Mouse (Mus musculus): Measurements from ENCODE around the gene Spata25.

GRCm38 (mm10) chr2:164850061-164850460, 21.7 kb upstream of the Spata25 start:
- no peak for TF ChIP-seq POLR2A (IDR thresholded peaks at IDR 0.05; ENCODE audit: insufficient read length, low read depth)
- peak in 1 of 3 experiments; percentile 33 for TF ChIP-seq MYOG (IDR thresholded peaks at IDR 0.05; ENCODE audit: control insufficient read depth in 1 of 3, insufficient read depth in 1 of 3, insufficient read length in 2 of 3, low read depth in 2 of 3)
- no peak for TF ChIP-seq E2F4 (IDR thresholded peaks at IDR 0.05; ENCODE audit: insufficient read depth)
- TF ChIP-seq USF1 (IDR thresholded peaks at IDR 0.05; ENCODE audit: low read depth): no peak
- peak; percentile 16 for TF ChIP-seq TCF12 (IDR thresholded peaks at IDR 0.05; ENCODE audit: insufficient read depth, poor library complexity, severe bottlenecking)
- no peak for TF ChIP-seq CEBPB (IDR thresholded peaks at IDR 0.05; ENCODE audit: insufficient read depth, poor library complexity, severe bottlenecking)
- no peak for TF ChIP-seq TCF3 (IDR thresholded peaks at IDR 0.05; ENCODE audit: insufficient read length, low read depth)
- no peak for TF ChIP-seq POLR2AphosphoS2 (IDR thresholded peaks at IDR 0.05; ENCODE audit: insufficient read length, low read depth)
- TF ChIP-seq MAX (IDR thresholded peaks at IDR 0.05; ENCODE audit: low read depth): no peak
- peak in 1 of 3 experiments; percentile 66 for TF ChIP-seq MYOD1 (IDR thresholded peaks at IDR 0.05; ENCODE audit: control insufficient read depth in 1 of 3, insufficient read length in 2 of 3, low read depth in 2 of 3)
